Mouse (Mus musculus) heart, embryonic 10.5 days (tissue): ENCODE results near the gene Olfr497. TPM values are rescaled to one million over a fixed set of nuclear protein-coding genes. Genes with fewer than 3 reads are reported as not detected.

Experiments used
- DNase-seq: peaks from one replicate; pipeline ENCODE4 v3.0.0-alpha.2; 2017; ENCODE audit warnings: low spot score
- H3K27ac ChIP-seq: fragments of 300-500 bp; sonication (generic); 2 replicates; pipeline ENCODE4 v1.5.1; 2016; ENCODE audit warnings: mild to moderate bottlenecking
- H3K27me3 ChIP-seq: fragments of 300-500 bp; sonication (generic); 2 replicates; pipeline ENCODE4 v1.6.1; 2016; ENCODE audit warnings: mild to moderate bottlenecking; ENCODE audit not compliant: poor library complexity, insufficient read depth, severe bottlenecking
- H3K36me3 ChIP-seq: fragments of 300-500 bp; sonication (generic); 2 replicates; pipeline ENCODE4 v1.6.1; 2016; ENCODE audit warnings: mild to moderate bottlenecking, moderate library complexity
- H3K4me1 ChIP-seq: fragments of 300-500 bp; sonication (generic); 2 replicates; pipeline ENCODE4 v1.6.1; 2016; ENCODE audit warnings: mild to moderate bottlenecking
- H3K4me3 ChIP-seq: fragments of 300-500 bp; sonication (generic); 2 replicates; pipeline ENCODE4 v1.5.1; 2016; ENCODE audit warnings: mild to moderate bottlenecking, moderate library complexity
- H3K9me3 ChIP-seq: fragments of 300-500 bp; sonication (generic); 2 replicates; pipeline ENCODE4 v1.6.1; 2016; ENCODE audit warnings: mild to moderate bottlenecking, moderate library complexity
- WGBS: fragments of 180-500 bp; shearing (Covaris S2); methylation state at CpG from one replicate; pipeline ENCODE4 v1.1.7; 2016; 5-methylcytosine and 5-hydroxymethylcytosine counted together
- polyA plus RNA-seq: library from polyadenylated mRNA; unstranded; fragments of >200 nt; fragmentation: Nextera tagmentation; extraction: Ambion mirVana; gene quantifications from 2 replicates; pipeline ENCODE4 v1.2.1, GENCODE M21; 2016

Olfr497 gene
- polyA plus RNA-seq, result not detected in 2 replicates

GRCm38 (mm10) chr7:108420121-108420520, at the start of gene Olfr497:
Gene Olfr497 (plus strand): TSS chr7:108420421.
- Histone ChIP-seq H3K4me1 (no peaks in the 10 kb centered on the region), H3K9me3 (no peaks in the 10 kb centered on the region), H3K27ac (no peak within 1 kb of the TSS), H3K36me3 (no peaks in the 10 kb centered on the region), H3K4me3 (no peak within 1 kb of the TSS), H3K27me3 (no peaks in the 10 kb centered on the region)
- 67% methylated on average over 2 of the region's 2 CpGs for WGBS
- no peak for DNase-seq

GRCm38 (mm10) chr7:108392867-108393266, 27.4 kb upstream of the Olfr497 start, which contains the start of gene Olfr495:
Gene Olfr495 (plus strand): TSS chr7:108393167.
- no peak within 1 kb of the TSS for H3K27ac ChIP-seq
- no peaks in the 10 kb centered on the region for H3K27me3 ChIP-seq
- H3K9me3 ChIP-seq, result no peaks in the 10 kb centered on the region
- no peaks in the 10 kb centered on the region for H3K36me3 ChIP-seq
- H3K4me3 ChIP-seq, result no peak within 1 kb of the TSS
- DNase-seq, result no peak
- H3K4me1 ChIP-seq, result no peaks in the 10 kb centered on the region
- 54% methylated on average over 1 of the region's 1 CpGs for WGBS

DNA sequence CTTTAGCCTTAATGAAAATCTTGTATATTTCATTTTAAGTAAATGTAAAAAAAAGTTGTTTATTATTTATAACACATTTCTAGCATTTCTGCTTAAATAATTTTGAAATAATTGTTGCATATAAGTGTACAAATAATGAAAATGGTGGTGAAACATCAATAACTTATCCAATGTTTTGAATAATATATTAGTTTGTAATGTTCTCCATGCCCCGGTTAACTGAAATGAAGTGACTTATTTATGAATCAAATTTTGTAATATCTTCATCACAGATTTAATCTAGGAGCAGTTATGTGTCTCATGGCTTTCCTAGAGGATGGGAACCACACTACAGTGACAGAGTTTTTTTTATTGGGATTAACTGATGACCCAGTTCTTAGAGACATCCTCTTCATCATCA, 44.8 kb downstream of the Olfr497 start, which contains the start of gene Olfr498:
Gene Olfr498, plus strand, starts transcription at position 301 of the 400 bp plus-strand sequence.
- no peak for DNase-seq
- WGBS, result 74% methylated on average over 1 of the region's 1 CpGs
- H3K4me3 ChIP-seq, result no peak within 1 kb of the TSS
- H3K27ac ChIP-seq, result no peak within 1 kb of the TSS
- H3K9me3 ChIP-seq, result 0 out of 2 replicates have a peak, but pooled peaks cover 4% of the 10 kb centered on the region
- no peaks in the 10 kb centered on the region for H3K4me1 ChIP-seq
- no peaks in the 10 kb centered on the region for H3K36me3 ChIP-seq
- no peaks in the 10 kb centered on the region for H3K27me3 ChIP-seq

Other genes with a start within 250 kb of the Olfr497 start
- gene Olfr486, start 247.7 kb upstream of the Olfr497 start, polyA plus RNA-seq, result not detected in 2 replicates
- gene Olfr487, start 205.8 kb upstream of the Olfr497 start, polyA plus RNA-seq, result not detected in 2 replicates
- not detected in 2 replicates for gene Olfr488, start 162.1 kb upstream of the Olfr497 start, polyA plus RNA-seq
- gene Olfr490, start 131.5 kb upstream of the Olfr497 start, polyA plus RNA-seq, result not detected in 2 replicates
- not detected in 2 replicates for gene Olfr491, start 107.0 kb upstream of the Olfr497 start, polyA plus RNA-seq
- gene Olfr492, start 96.7 kb upstream of the Olfr497 start, polyA plus RNA-seq, result not detected in 2 replicates
- not detected in 2 replicates for gene Olfr493, start 73.4 kb upstream of the Olfr497 start, polyA plus RNA-seq
- gene Olfr494, start 55.1 kb upstream of the Olfr497 start, polyA plus RNA-seq, result not detected in 2 replicates
- not detected in 2 replicates for gene Olfr495, start 27.3 kb upstream of the Olfr497 start, polyA plus RNA-seq
- not detected in 2 replicates for gene Olfr498, start 44.9 kb downstream of the Olfr497 start, polyA plus RNA-seq
- not detected in 2 replicates for gene Olfr502, start 104.6 kb downstream of the Olfr497 start, polyA plus RNA-seq
- gene Olfr503, start 124.1 kb downstream of the Olfr497 start, polyA plus RNA-seq, result not detected in 2 replicates
- not detected in 2 replicates for gene Olfr504, start 145.4 kb downstream of the Olfr497 start, polyA plus RNA-seq
- not detected in 2 replicates for gene Olfr506, start 190.4 kb downstream of the Olfr497 start, polyA plus RNA-seq
- not detected in 2 replicates for gene Olfr507, start 201.4 kb downstream of the Olfr497 start, polyA plus RNA-seq
- gene Olfr508, start 209.6 kb downstream of the Olfr497 start, polyA plus RNA-seq, result not detected in 2 replicates
- not detected in 2 replicates for gene Olfr509, start 231.5 kb downstream of the Olfr497 start, polyA plus RNA-seq
- not detected in 2 replicates for gene Olfr510, start 246.0 kb downstream of the Olfr497 start, polyA plus RNA-seq